Mouse (Mus musculus) embryonic facial prominence, embryonic 11.5 days (tissue): ENCODE measurements around the gene Hectd4. TPM values are rescaled to one million over a fixed set of nuclear protein-coding genes. Genes with fewer than 3 reads are reported as not detected.
A peak's percentile ranks its signal among the peaks of the same experiment; 100 is the strongest.

Source experiments
- ATAC-seq: fragments of 200-750 bp; cut with Nextera tagmentation; replicated peaks from 2 replicates; pipeline ENCODE4 v1.8.0; 2017; ENCODE audit warnings: low read depth; ENCODE audit not compliant: insufficient number of reproducible peaks, low FRiP score, low TSS enrichment
- DNase-seq: peaks from one replicate; pipeline ENCODE4 v3.0.0-alpha.2; 2015; ENCODE audit warnings: low spot score
- H3K27ac ChIP-seq: fragments of 300-500 bp; sonication (generic); replicated peaks from 2 replicates; pipeline ENCODE4 v1.5.1; 2014; ENCODE audit warnings: mild to moderate bottlenecking, low read depth, low read length, control low read depth
- H3K27me3 ChIP-seq: fragments of 300-500 bp; sonication (generic); 2 replicates; pipeline ENCODE4 v1.6.1; 2014; ENCODE audit warnings: mild to moderate bottlenecking, low read length, moderate library complexity, mixed read lengths; ENCODE audit not compliant: control insufficient read depth, insufficient read depth
- H3K36me3 ChIP-seq: fragments of 300-500 bp; sonication (generic); replicated peaks from 2 replicates; pipeline ENCODE4 v1.6.1; 2014; ENCODE audit warnings: low read depth, mild to moderate bottlenecking, low read length, moderate library complexity, mixed read lengths; ENCODE audit not compliant: control insufficient read depth, insufficient read depth
- H3K4me1 ChIP-seq: fragments of 300-500 bp; sonication (generic); 2 replicates; pipeline ENCODE4 v1.6.1; 2014; ENCODE audit warnings: low read length, mixed read lengths; ENCODE audit not compliant: control insufficient read depth, insufficient read depth
- H3K4me2 ChIP-seq: fragments of 300-500 bp; sonication (generic); 2 replicates; pipeline ENCODE4 v1.6.1; 2014; ENCODE audit warnings: low read depth, mild to moderate bottlenecking, control low read depth, low read length, moderate library complexity
- H3K4me3 ChIP-seq: fragments of 300-500 bp; sonication (generic); 2 replicates; pipeline ENCODE4 v1.5.1; 2014; ENCODE audit warnings: low read depth, low read length, control low read depth
- H3K9ac ChIP-seq: fragments of 300-500 bp; sonication (generic); replicated peaks from 2 replicates; pipeline ENCODE4 v1.6.1; 2014; ENCODE audit warnings: mild to moderate bottlenecking, control low read depth, low read length
- H3K9me3 ChIP-seq: fragments of 300-500 bp; sonication (generic); replicated peaks from 2 replicates; pipeline ENCODE4 v1.6.1; 2016; ENCODE audit warnings: mild to moderate bottlenecking, low read length, inconsistent platforms, mixed read lengths; ENCODE audit not compliant: control insufficient read depth
- WGBS: fragments of 180-500 bp; shearing (Covaris S2); extraction: QIAGEN DNeasy Blood & Tissue Kit; methylation state at CpG from one replicate; pipeline ENCODE4 v1.1.7; 2014; 5-methylcytosine and 5-hydroxymethylcytosine counted together
- polyA plus RNA-seq: library from polyadenylated mRNA; unstranded; fragments of >200 nt; fragmentation: Nextera tagmentation; extraction: Ambion mirVana; gene quantifications from 2 replicates; pipeline ENCODE4 v1.2.1, GENCODE M21; 2014

Gene Hectd4
- polyA plus RNA-seq, 1 experiment from 2014 or later = 5.7 TPM

- H3K27me3 ChIP-seq = no peaks in the 10 kb centered on the region
- H3K9me3 ChIP-seq = no peaks in the 10 kb centered on the region
- no peak for ATAC-seq
- 87% methylated on average over 9 of the region's 9 CpGs for WGBS
- no peak overlapping the region for H3K4me2 ChIP-seq
- no peak for DNase-seq
- H3K36me3 ChIP-seq = no peaks in the 10 kb centered on the region
- no peak overlapping the region for H3K4me3 ChIP-seq
- no peaks in the 10 kb centered on the region for H3K4me1 ChIP-seq
- H3K9ac ChIP-seq = no peak overlapping the region
- H3K27ac ChIP-seq = no peak overlapping the region
Observed at GRCm38 (mm10) chr5:121189182-121189581, 30.8 kb upstream of the Hectd4 start.

DNA sequence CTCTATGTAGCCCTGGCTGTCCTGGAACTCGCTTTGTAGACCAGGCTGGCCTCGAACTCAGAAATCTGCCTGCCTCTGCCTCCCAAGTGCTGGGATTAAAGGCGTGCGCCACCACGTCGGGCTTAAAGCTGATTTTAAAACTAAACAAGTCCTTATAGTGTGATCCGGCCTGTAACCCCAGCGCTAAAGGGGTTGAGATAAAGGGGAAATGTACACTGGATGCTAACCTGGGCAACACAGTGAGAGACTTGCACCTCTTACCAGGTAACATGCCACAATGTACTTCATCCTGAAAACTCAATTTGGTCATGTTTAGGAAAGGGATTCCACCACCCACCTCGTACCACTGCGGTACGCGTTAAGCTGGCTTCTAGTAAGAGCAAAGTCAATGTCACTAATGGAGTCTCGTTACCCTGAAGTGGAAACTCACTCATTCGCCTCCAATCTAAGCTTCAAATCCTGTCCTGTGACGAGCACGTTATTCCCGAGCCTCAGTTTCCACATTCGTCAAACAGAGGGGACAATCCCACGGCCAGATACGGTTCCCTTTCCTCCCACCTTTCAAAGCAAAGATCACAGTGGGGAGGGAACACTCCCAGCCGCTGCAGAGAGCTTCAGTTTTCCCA is 29.7 kb upstream of the Hectd4 start:
- H3K9me3 ChIP-seq = no peaks in the 10 kb centered on the region
- DNase-seq = no peak
- peak overlapping the region; percentile 74 for H3K4me2 ChIP-seq
- H3K9ac ChIP-seq = peak overlapping the region; percentile 90
- no peaks in the 10 kb centered on the region for H3K27me3 ChIP-seq
- no peak for ATAC-seq
- no peaks in the 10 kb centered on the region for H3K4me1 ChIP-seq
- H3K27ac ChIP-seq = peak overlapping the region; percentile 62; the same call in 1 of the 2 replicates
- 31% methylated on average over 21 of the region's 21 CpGs for WGBS
- H3K4me3 ChIP-seq = peak overlapping the region; percentile 94
- no peaks in the 10 kb centered on the region for H3K36me3 ChIP-seq

DNA sequence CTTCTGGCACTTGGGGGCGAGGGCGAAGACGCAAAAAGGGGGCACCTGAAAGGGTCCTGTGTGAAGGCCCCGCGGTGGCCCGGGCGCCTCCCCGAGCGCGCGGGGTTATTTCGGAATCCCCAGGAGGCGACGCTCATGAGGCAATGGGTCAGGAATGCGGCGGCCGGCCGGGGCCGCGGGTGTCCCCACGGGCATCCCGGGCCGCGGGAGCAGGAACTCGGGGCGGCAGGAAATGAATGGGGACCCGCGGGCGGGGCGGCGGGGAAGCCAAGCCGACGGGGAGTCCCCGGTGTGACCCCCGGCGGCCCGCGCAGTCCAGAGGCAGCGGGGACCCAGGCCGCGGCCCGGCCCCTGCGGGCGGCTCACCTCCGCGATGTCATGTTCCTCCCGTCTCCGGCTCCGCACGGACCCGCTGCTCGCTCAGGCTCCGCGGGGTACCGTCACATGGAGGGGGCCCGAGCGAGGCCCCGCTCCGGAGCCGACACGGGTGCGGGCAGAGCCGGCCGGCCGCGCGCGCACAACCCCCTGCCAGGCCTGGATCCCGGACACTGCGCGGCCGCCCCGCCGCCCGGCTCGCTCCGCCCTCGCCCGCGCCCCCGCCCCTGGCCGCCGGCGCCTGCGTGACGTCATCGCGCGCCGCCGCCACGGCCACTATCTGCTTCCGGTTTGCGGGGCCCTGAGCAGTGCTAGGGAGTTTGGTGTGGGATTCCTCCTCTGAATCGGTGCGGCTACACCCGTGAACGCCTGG is 29.0 kb upstream of the Hectd4 start, which contains the start of gene Ptpn11:
Gene Ptpn11, minus strand, starts transcription at position 562 of the 748 bp plus-strand sequence.
- peak within 1 kb of the TSS; percentile 94 for H3K4me3 ChIP-seq
- H3K9me3 ChIP-seq = no peaks in the 10 kb centered on the region
- ATAC-seq (peak; percentile 90), DNase-seq (peak; percentile 90)
- H3K9ac ChIP-seq = peak within 1 kb of the TSS; percentile 90
- peak within 1 kb of the TSS; percentile 62 for H3K27ac ChIP-seq
- no peaks in the 10 kb centered on the region for H3K36me3 ChIP-seq
- WGBS = under 1% methylated on average over 94 of the region's 98 CpGs
- no peaks in the 10 kb centered on the region for H3K27me3 ChIP-seq
- peak within 1 kb of the TSS; percentile 74 for H3K4me2 ChIP-seq
- no peaks in the 10 kb centered on the region for H3K4me1 ChIP-seq

DNA sequence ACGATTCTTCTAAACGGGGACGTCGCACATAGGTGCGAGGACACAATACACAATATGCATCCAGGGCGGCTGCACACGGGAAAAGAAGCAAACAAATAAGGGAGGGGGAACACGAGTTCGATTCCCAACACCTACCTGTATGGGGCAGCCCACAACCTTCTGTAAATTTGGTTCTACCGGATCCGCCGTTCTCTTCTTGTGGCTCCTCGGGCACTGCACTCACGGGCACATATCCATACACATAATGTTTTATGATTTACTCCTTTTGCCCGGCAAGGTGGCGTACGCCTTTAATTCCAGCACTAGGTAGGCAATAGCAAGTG is 28.5 kb upstream of the Hectd4 start:
- peak overlapping the region; percentile 94 for H3K4me3 ChIP-seq
- peak; percentile 4 for ATAC-seq
- H3K36me3 ChIP-seq = no peaks in the 10 kb centered on the region
- no peaks in the 10 kb centered on the region for H3K4me1 ChIP-seq
- peak overlapping the region; percentile 90 for H3K9ac ChIP-seq
- peak overlapping the region; percentile 74 for H3K4me2 ChIP-seq
- H3K9me3 ChIP-seq = no peaks in the 10 kb centered on the region
- no peaks in the 10 kb centered on the region for H3K27me3 ChIP-seq
- peak overlapping the region; percentile 62; the same call in 1 of the 2 replicates for H3K27ac ChIP-seq
- WGBS = 10% methylated on average over 17 of the region's 17 CpGs
- DNase-seq = no peak

DNA sequence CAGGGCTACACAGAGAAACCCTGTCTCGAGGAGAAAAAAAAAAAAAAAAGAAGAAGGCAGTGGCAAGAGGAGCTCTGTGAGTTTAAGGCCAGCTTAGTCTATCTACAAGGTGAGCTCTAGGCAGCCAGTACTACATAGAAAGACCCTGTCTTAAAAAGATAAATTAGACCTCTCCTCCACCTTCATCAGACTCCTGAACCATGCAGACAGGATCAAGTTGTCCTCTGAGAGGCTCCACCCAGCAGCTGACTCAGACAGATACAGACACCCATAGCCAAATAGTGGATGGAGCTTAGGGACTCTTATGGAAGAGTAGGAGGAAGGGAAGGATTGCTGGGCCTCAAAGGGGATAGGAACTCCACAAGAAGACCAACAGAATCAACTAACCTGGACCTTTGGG is 25.8 kb upstream of the Hectd4 start:
- DNase-seq (no peak), ATAC-seq (no peak)
- H3K36me3 ChIP-seq = no peaks in the 10 kb centered on the region
- WGBS = 50% methylated on average over 1 of the region's 1 CpGs
- H3K4me1 ChIP-seq = no peaks in the 10 kb centered on the region
- H3K27me3 ChIP-seq = no peaks in the 10 kb centered on the region
- H3K4me3 ChIP-seq = no peak overlapping the region
- no peaks in the 10 kb centered on the region for H3K9me3 ChIP-seq
- H3K27ac ChIP-seq = no peak overlapping the region
- H3K9ac ChIP-seq = no peak overlapping the region
- H3K4me2 ChIP-seq = no peak overlapping the region

DNA sequence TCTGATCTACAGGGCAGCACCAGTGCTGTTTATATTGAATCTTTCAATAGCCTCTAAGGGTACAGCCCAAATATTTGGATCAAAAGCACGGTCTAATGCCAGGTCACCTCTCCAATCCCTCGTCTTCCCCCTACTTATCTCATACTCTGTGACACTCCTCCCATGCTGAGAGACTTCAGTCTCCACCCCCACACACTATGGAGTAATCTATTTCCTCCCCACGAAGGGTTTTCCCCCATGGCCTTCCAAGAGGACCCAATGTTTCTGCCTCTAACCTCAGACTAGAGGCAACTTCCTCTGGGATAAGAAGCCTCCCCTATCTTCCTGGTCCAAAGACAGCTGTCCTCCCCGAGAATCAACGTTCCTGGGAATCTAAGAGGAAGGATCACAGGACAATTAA is 23.3 kb upstream of the Hectd4 start:
- H3K27me3 ChIP-seq = no peaks in the 10 kb centered on the region
- no peak for ATAC-seq
- no peak overlapping the region for H3K4me3 ChIP-seq
- no peaks in the 10 kb centered on the region for H3K4me1 ChIP-seq
- H3K36me3 ChIP-seq = no peaks in the 10 kb centered on the region
- H3K4me2 ChIP-seq = no peak overlapping the region
- H3K9me3 ChIP-seq = no peaks in the 10 kb centered on the region
- DNase-seq = no peak
- H3K27ac ChIP-seq = no peak overlapping the region
- H3K9ac ChIP-seq = no peak overlapping the region
- 53% methylated on average over 5 of the region's 5 CpGs for WGBS

- Histone ChIP-seq H3K4me3 (no peak overlapping the region), H3K4me2 (no peak overlapping the region), H3K9ac (no peak overlapping the region), H3K9me3 (no peaks in the 10 kb centered on the region), H3K4me1 (no peaks in the 10 kb centered on the region), H3K27ac (no peak overlapping the region), H3K27me3 (no peaks in the 10 kb centered on the region), H3K36me3 (no peaks in the 10 kb centered on the region)
- DNase-seq = no peak
- no peak for ATAC-seq
- 83% methylated on average over 2 of the region's 2 CpGs for WGBS
Observed at GRCm38 (mm10) chr5:121197337-121197736, 22.7 kb upstream of the Hectd4 start.

GRCm38 (mm10) chr5:121198376-121198775 is 21.6 kb upstream of the Hectd4 start:
- H3K27me3 ChIP-seq = no peaks in the 10 kb centered on the region
- H3K4me2 ChIP-seq = no peak overlapping the region
- H3K36me3 ChIP-seq = no peaks in the 10 kb centered on the region
- WGBS = 82% methylated on average over 5 of the region's 5 CpGs
- ATAC-seq = no peak
- no peak for DNase-seq
- no peak overlapping the region for H3K27ac ChIP-seq
- no peak overlapping the region for H3K4me3 ChIP-seq
- no peaks in the 10 kb centered on the region for H3K9me3 ChIP-seq
- H3K4me1 ChIP-seq = no peaks in the 10 kb centered on the region
- no peak overlapping the region for H3K9ac ChIP-seq
